Mouse (Mus musculus): ENCODE results near the gene Pofut2.

DNA sequence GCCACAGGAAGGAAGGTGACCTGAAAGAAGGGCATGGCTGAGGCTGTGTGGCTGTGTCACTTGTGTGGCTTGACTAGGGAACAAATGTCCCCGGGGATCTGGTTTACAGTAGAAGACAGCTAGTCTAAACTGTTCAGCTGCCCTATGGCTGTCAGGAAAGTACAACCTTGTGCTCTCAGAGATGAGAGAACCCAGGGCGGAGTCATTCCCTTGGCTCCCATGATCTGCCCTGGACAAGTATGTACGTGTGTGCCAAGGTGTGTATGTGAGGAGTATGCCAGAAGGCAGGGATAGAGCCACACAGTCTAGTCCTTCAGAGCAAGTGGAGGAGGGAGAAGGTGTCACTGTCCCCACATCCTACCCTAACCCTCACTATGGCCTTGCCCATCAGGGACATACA, 48.4 kb upstream of the Pofut2 start:
- TF ChIP-seq POLR2A (IDR thresholded peaks at IDR 0.05; ENCODE audit: borderline replicate concordance, control insufficient read depth, low read depth, low read length), result no peak
- no peak for TF ChIP-seq CTCF (IDR thresholded peaks at IDR 0.05; ENCODE audit: control insufficient read depth, insufficient read depth, low read length)

Measured in bone marrow, adult 2 months (tissue).